Mouse (Mus musculus) olfactory bulb, adult 2 months (tissue): ENCODE results near the gene Umps. TPM values are rescaled to one million over a fixed set of nuclear protein-coding genes. Genes with fewer than 3 reads are reported as not detected.

Source experiments
- H3K27ac ChIP-seq: fragments of 200-500 bp; 2 replicates; pipeline ENCODE4 v1.5.1; 2012; ENCODE audit warnings: low read depth, low read length; ENCODE audit not compliant: insufficient read depth
- H3K4me1 ChIP-seq: fragments of 200-500 bp; 2 replicates; pipeline ENCODE4 v1.6.1; 2012; ENCODE audit warnings: low read length; ENCODE audit not compliant: control insufficient read depth, insufficient read depth
- H3K4me3 ChIP-seq: fragments of 200-500 bp; 2 replicates; pipeline ENCODE4 v1.5.1; 2012; ENCODE audit warnings: mild to moderate bottlenecking, low read depth, low read length, moderate library complexity; ENCODE audit not compliant: insufficient read depth
- CTCF ChIP-seq: fragments of 200-500 bp; IDR thresholded peaks from 2 replicates; pipeline ENCODE4 v1.5.1; 2012; ENCODE audit warnings: low read depth, mild to moderate bottlenecking, low read length, moderate library complexity; ENCODE audit not compliant: insufficient read depth
- POLR2A ChIP-seq: fragments of 200-500 bp; IDR thresholded peaks from 2 replicates; pipeline ENCODE4 v1.6.1; 2012; ENCODE audit warnings: mild to moderate bottlenecking, low read depth, low read length, moderate library complexity; ENCODE audit not compliant: insufficient read depth
- WGBS: fragments of 180-500 bp; shearing (Covaris S2); methylation state at CpG from one replicate; pipeline ENCODE4 v1.1.7; 2018; 5-methylcytosine and 5-hydroxymethylcytosine counted together
- polyA plus RNA-seq: library from polyadenylated mRNA; stranded (reverse); fragments of >200 nt; gene quantifications from 2 replicates; pipeline ENCODE4 v1.2.4, GENCODE M21; 2012; ENCODE audit warnings: low replicate concordance; ENCODE audit not compliant: missing spikeins, insufficient read depth, insufficient read length

Umps gene
- polyA plus RNA-seq, 1 experiment = not detected

GRCm38 (mm10) chr16:33946021-33946420 is 20.8 kb downstream of the Umps start:
- Histone ChIP-seq H3K4me3 (no peak overlapping the region), H3K27ac (no peak overlapping the region), H3K4me1 (peaks cover 13% of the 10 kb centered on the region)
- no peak for TF ChIP-seq POLR2A
- no peak for TF ChIP-seq CTCF
- 87% methylated on average over 7 of the region's 7 CpGs for WGBS

DNA sequence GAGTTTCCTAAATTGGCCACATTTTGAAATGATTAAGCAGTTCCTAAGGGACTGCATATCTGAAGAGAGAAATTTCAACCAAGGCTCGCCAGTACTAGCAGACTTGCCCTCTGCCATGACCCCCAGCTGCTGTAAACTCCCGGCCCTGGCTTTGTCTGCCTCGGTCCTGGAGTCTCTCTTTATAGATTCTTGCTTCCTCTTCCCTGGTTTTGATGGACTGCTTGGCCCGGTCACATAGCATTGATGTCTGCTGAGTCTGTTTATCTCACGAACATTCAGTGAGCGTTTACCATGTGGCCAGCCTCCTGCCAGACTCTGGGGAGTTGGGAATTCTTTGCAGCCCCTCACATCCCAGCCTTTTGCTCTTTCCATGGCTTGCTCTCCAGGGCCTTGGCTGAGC is 22.1 kb downstream of the Umps start:
- Histone ChIP-seq H3K27ac (no peak overlapping the region), H3K4me1 (peaks cover 13% of the 10 kb centered on the region), H3K4me3 (no peak overlapping the region)
- TF ChIP-seq CTCF (no peak), POLR2A (no peak)
- WGBS = 63% methylated on average over 6 of the region's 6 CpGs

DNA sequence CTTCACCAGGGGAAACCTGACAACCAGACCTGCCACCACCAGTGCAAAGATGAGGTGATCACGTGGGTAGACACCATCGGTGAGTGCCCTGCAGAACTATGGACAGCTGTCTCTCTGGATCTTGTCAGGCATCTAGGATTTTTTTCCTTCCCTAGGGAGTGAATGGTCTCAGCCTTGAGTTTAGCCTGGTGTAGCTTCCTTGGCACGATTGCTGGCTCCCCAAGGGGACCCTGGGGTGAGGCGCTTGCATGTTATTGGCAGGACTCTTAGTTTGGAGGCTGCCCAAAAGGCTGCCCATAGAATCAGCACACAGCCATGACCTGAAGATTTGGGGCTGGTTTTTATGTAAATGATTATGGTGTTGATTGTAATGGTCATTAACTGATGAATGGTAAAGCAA is 22.7 kb downstream of the Umps start:
- H3K4me3 ChIP-seq = no peak overlapping the region
- no peak overlapping the region for H3K27ac ChIP-seq
- H3K4me1 ChIP-seq = peaks cover 13% of the 10 kb centered on the region
- 69% methylated on average over 4 of the region's 4 CpGs for WGBS
- TF ChIP-seq CTCF = no peak
- TF ChIP-seq POLR2A = no peak

- H3K4me3 ChIP-seq = no peak overlapping the region
- no peak overlapping the region for H3K27ac ChIP-seq
- TF ChIP-seq CTCF (no peak), POLR2A (no peak)
- over 99% methylated on average over 6 of the region's 6 CpGs for WGBS
- H3K4me1 ChIP-seq = peaks cover 12% of the 10 kb centered on the region
Observed at GRCm38 (mm10) chr16:33943388-33943787, 23.4 kb downstream of the Umps start.

GRCm38 (mm10) chr16:33942341-33942740 is 24.5 kb downstream of the Umps start:
- peaks cover 12% of the 10 kb centered on the region for H3K4me1 ChIP-seq
- WGBS = 73% methylated on average over 11 of the region's 11 CpGs
- TF ChIP-seq CTCF (no peak), POLR2A (no peak)

GRCm38 (mm10) chr16:33941271-33941781 is 25.5 kb downstream of the Umps start:
- TF ChIP-seq CTCF (no peak), POLR2A (no peak)
- WGBS = 34% methylated on average over 11 of the region's 11 CpGs
- H3K4me1 ChIP-seq = peaks cover 12% of the 10 kb centered on the region
- H3K4me3 ChIP-seq = no peak overlapping the region
- no peak overlapping the region for H3K27ac ChIP-seq

More at GRCm38 (mm10) chr16:33942341-33942740, 24.5 kb downstream of the Umps start:
- H3K27ac ChIP-seq = no peak overlapping the region
- H3K4me3 ChIP-seq = no peak overlapping the region

GRCm38 (mm10) chr16:33940095-33940494 is 26.7 kb downstream of the Umps start:
- Histone ChIP-seq H3K27ac (no peak overlapping the region), H3K4me1 (peaks cover 12% of the 10 kb centered on the region), H3K4me3 (no peak overlapping the region)
- TF ChIP-seq POLR2A (no peak), CTCF (no peak)
- WGBS = 85% methylated on average over 5 of the region's 5 CpGs

DNA sequence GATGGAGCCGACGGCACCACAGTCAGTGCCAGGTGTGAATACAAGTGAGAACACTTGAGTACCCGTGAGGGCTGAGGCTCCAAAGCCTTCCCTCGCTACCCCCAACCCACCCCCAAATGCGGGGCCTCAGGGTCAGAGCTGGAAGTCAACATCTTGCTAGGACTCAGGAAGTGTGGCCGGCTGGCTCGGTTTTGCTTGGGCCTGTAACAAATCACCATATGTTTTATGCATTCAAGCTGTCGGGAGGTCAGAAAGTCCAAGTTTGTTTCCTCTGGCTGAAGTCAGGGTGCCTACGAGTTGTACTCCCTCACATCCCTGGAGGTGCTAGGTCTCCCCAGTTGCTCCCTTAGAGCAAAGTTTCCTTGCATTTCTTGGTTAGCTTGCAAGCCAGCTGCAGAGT is 27.2 kb downstream of the Umps start:
- H3K4me1 ChIP-seq = peaks cover 12% of the 10 kb centered on the region
- H3K27ac ChIP-seq = no peak overlapping the region
- no peak overlapping the region for H3K4me3 ChIP-seq
- TF ChIP-seq POLR2A = no peak
- TF ChIP-seq CTCF = no peak
- 91% methylated on average over 9 of the region's 9 CpGs for WGBS

GRCm38 (mm10) chr16:33939133-33939531 is 27.7 kb downstream of the Umps start:
- WGBS = 84% methylated on average over 2 of the region's 2 CpGs
- TF ChIP-seq POLR2A = no peak
- TF ChIP-seq CTCF = no peak
- Histone ChIP-seq H3K4me3 (no peak overlapping the region), H3K27ac (no peak overlapping the region), H3K4me1 (peaks cover 16% of the 10 kb centered on the region)

GRCm38 (mm10) chr16:33938311-33939132 is 28.3 kb downstream of the Umps start:
- H3K4me3 ChIP-seq = no peak overlapping the region
- no peak for TF ChIP-seq POLR2A
- TF ChIP-seq CTCF = no peak
- H3K27ac ChIP-seq = no peak overlapping the region
- 69% methylated on average over 12 of the region's 12 CpGs for WGBS
- H3K4me1 ChIP-seq = peaks cover 16% of the 10 kb centered on the region
